Mouse (Mus musculus) CH12.LX (cell line): ENCODE measurements around the gene Ankrd28. TPM values are rescaled to one million over a fixed set of nuclear protein-coding genes. Genes with fewer than 3 reads are reported as not detected.

Source experiments
- DNase-seq: peaks from one replicate; pipeline ENCODE4 v3.0.0-alpha.2; 2013; ENCODE audit errors: extremely low read depth
- H3K27ac ChIP-seq: 2 replicates; pipeline ENCODE4 v1.5.1; 2012; ENCODE audit warnings: low read depth, mild to moderate bottlenecking, control low read depth, moderate library complexity; ENCODE audit not compliant: insufficient read depth
- H3K27me3 ChIP-seq: replicated peaks from 2 replicates; pipeline ENCODE3; 2012; ENCODE audit warnings: inconsistent platforms
- H3K36me3 ChIP-seq, 2 experiments: replicated peaks in 1 of 2; 2 replicates each; pipeline versions ENCODE3 to v1.6.1; 2012; ENCODE audit warnings: inconsistent platforms in 1 of 2, low read length in 1 of 2, mild to moderate bottlenecking in 1 of 2, mixed read lengths in 1 of 2, moderate library complexity in 1 of 2; ENCODE audit not compliant: control insufficient read depth in 1 of 2, insufficient read depth in 1 of 2
- H3K4me1 ChIP-seq, 2 experiments: 2 replicates each; pipeline ENCODE4 v1.6.1; 2012; ENCODE audit warnings: inconsistent platforms in 1 of 2, moderate library complexity in 1 of 2; ENCODE audit not compliant: insufficient read depth in 2 of 2, control insufficient read depth in 1 of 2
- H3K4me2 ChIP-seq: 2 replicates; pipeline ENCODE4 v1.6.1; 2012; ENCODE audit warnings: low read depth, mild to moderate bottlenecking, control low read depth; ENCODE audit not compliant: poor library complexity, insufficient read depth, severe bottlenecking
- H3K4me3 ChIP-seq, 3 experiments: fragments of 150-350 bp in 1 of 3; sonication (generic) in 1 of 3; replicated peaks in 1 of 3; 2 replicates each; pipeline versions ENCODE3 to v1.5.1; 2011 to 2012; ENCODE audit warnings: low read depth in 2 of 3, low read length in 2 of 3, mild to moderate bottlenecking in 2 of 3, moderate library complexity in 2 of 3, control low read depth in 1 of 3, improper control_type of control experiment in 1 of 3, inconsistent platforms in 1 of 3, mixed read lengths in 1 of 3; ENCODE audit not compliant: poor library complexity in 1 of 3
- H3K79me2 ChIP-seq: replicated peaks from 2 replicates; pipeline ENCODE4 v1.6.1; 2012; ENCODE audit warnings: mild to moderate bottlenecking, moderate library complexity; ENCODE audit not compliant: control insufficient read depth, poor library complexity, insufficient read depth, severe bottlenecking; ENCODE audit errors: extremely low read depth
- H3K9ac ChIP-seq: 2 replicates; pipeline ENCODE4 v1.6.1; 2012; ENCODE audit warnings: low read depth, mild to moderate bottlenecking, control low read depth, moderate library complexity; ENCODE audit not compliant: insufficient read depth
- H3K9me3 ChIP-seq: replicated peaks from 2 replicates; pipeline ENCODE3; 2012; ENCODE audit warnings: low read length, inconsistent platforms, mixed read lengths
- BHLHE40 ChIP-seq: IDR thresholded peaks from 2 replicates; pipeline ENCODE4 v1.6.1; 2011; ENCODE audit warnings: mild to moderate bottlenecking, low read depth, low read length, improper control_type of control experiment
- CHD1 ChIP-seq: IDR thresholded peaks from 2 replicates; pipeline ENCODE4 v1.6.1; 2012; ENCODE audit warnings: low read depth, low read length, improper control_type of control experiment, inconsistent platforms
- CHD2 ChIP-seq: IDR thresholded peaks from 2 replicates; pipeline ENCODE4 v1.6.1; 2011; ENCODE audit warnings: low read length, improper control_type of control experiment
- CTCF ChIP-seq, 2 experiments: IDR thresholded peaks in 1 of 2; conservative IDR thresholded peaks in 1 of 2; 2 replicates each; pipeline ENCODE4 v1.5.1; 2011 to 2012; ENCODE audit warnings: low read depth in 2 of 2, low read length in 2 of 2, improper control_type of control experiment in 1 of 2, inconsistent platforms in 1 of 2, mild to moderate bottlenecking in 1 of 2, moderate library complexity in 1 of 2
- HCFC1 ChIP-seq: IDR thresholded peaks from 2 replicates; pipeline ENCODE4 v1.6.1; 2012; ENCODE audit warnings: low read depth, mild to moderate bottlenecking, inconsistent platforms, low read length, improper control_type of control experiment
- KAT2A ChIP-seq: IDR thresholded peaks from 2 replicates; pipeline ENCODE4 v1.6.1; 2012; ENCODE audit warnings: low read length, improper control_type of control experiment, inconsistent platforms; ENCODE audit not compliant: insufficient replicate concordance
- MAFK ChIP-seq: IDR thresholded peaks from 2 replicates; pipeline ENCODE4 v1.6.1; 2011; ENCODE audit warnings: low read length, improper control_type of control experiment; ENCODE audit not compliant: insufficient replicate concordance
- MAX ChIP-seq: IDR thresholded peaks from 2 replicates; pipeline ENCODE4 v1.6.1; 2011; ENCODE audit warnings: low read length, improper control_type of control experiment
- MAZ ChIP-seq: IDR thresholded peaks from 2 replicates; pipeline ENCODE4 v1.6.1; 2012; ENCODE audit warnings: low read depth, mild to moderate bottlenecking, inconsistent platforms, low read length, improper control_type of control experiment, moderate library complexity
- MYC ChIP-seq: IDR thresholded peaks from 2 replicates; pipeline ENCODE4 v1.6.1; 2011; ENCODE audit warnings: low read depth, mild to moderate bottlenecking, improper control_type of control experiment, low read length
- NELFE ChIP-seq: IDR thresholded peaks from 2 replicates; pipeline ENCODE4 v1.6.1; 2011; ENCODE audit warnings: low read depth, low read length, improper control_type of control experiment
- NRF1 ChIP-seq: IDR thresholded peaks from 2 replicates; pipeline ENCODE4 v1.6.1; 2014; ENCODE audit warnings: low read depth, mild to moderate bottlenecking, inconsistent platforms, low read length, improper control_type of control experiment, moderate library complexity
- RAD21 ChIP-seq: IDR thresholded peaks from 2 replicates; pipeline ENCODE4 v1.6.1; 2011; ENCODE audit warnings: low read depth, mild to moderate bottlenecking, low read length, improper control_type of control experiment, moderate library complexity
- RCOR1 ChIP-seq: conservative IDR thresholded peaks from 2 replicates; pipeline ENCODE4 v1.6.1; 2012; ENCODE audit warnings: low read depth, mild to moderate bottlenecking, inconsistent platforms, low read length, improper control_type of control experiment
- SIN3A ChIP-seq: IDR thresholded peaks from 2 replicates; pipeline ENCODE4 v1.6.1; 2012; ENCODE audit warnings: low read length, improper control_type of control experiment, inconsistent platforms
- SMC3 ChIP-seq: IDR thresholded peaks from 2 replicates; pipeline ENCODE4 v1.6.1; 2011; ENCODE audit warnings: low read depth, low read length, improper control_type of control experiment
- TBP ChIP-seq: conservative IDR thresholded peaks from 2 replicates; pipeline ENCODE4 v1.6.1; 2011; ENCODE audit warnings: low read depth, low read length, improper control_type of control experiment
- TCF12 ChIP-seq: IDR thresholded peaks from 2 replicates; pipeline ENCODE4 v1.6.1; 2014; ENCODE audit warnings: low read depth, mild to moderate bottlenecking, inconsistent platforms, low read length, improper control_type of control experiment
- USF1 ChIP-seq: IDR thresholded peaks from 2 replicates; pipeline ENCODE4 v1.6.1; 2014; ENCODE audit warnings: low read depth, mild to moderate bottlenecking, inconsistent platforms, low read length, improper control_type of control experiment
- USF2 ChIP-seq: conservative IDR thresholded peaks from 2 replicates; pipeline ENCODE4 v1.6.1; 2011; ENCODE audit warnings: low read depth, low read length, improper control_type of control experiment
- ZC3H11A ChIP-seq: IDR thresholded peaks from 2 replicates; pipeline ENCODE4 v1.6.1; 2012; ENCODE audit warnings: low read depth, mild to moderate bottlenecking, inconsistent platforms, low read length, improper control_type of control experiment
- ZKSCAN1 ChIP-seq: IDR thresholded peaks from 2 replicates; pipeline ENCODE4 v1.6.1; 2012; ENCODE audit warnings: low read depth, inconsistent platforms, low read length, improper control_type of control experiment, borderline replicate concordance
- ZNF384 ChIP-seq: IDR thresholded peaks from 2 replicates; pipeline ENCODE4 v1.6.1; 2012; ENCODE audit warnings: low read depth, low read length, improper control_type of control experiment, inconsistent platforms
- dilution Hi-C: fragments of 300-500 bp; cut with MboI; formaldehyde crosslinking; loops from 2 replicates; pipeline ENCODE4 v1.14.3; 2020; ENCODE audit warnings: low sequenced_read_pairs; ENCODE audit not compliant: extremely low pct_unique_long_range_greater_than_20kb, extremely low pct_ligation_motif_present
- in situ Hi-C: fragments of 300-500 bp; cut with MboI; formaldehyde crosslinking; loops from 3 replicates; pipeline ENCODE4 v1.14.3; 2019; ENCODE audit warnings: low sequenced_read_pairs, low pct_ligation_motif_present, low pct_unique_long_range_greater_than_20kb, mixed read lengths
- polyA plus RNA-seq: library from polyadenylated mRNA; unstranded; fragments of >175 nt; gene quantifications from 2 replicates; pipeline ENCODE4 v1.2.1, GENCODE M21; 2012; ENCODE audit warnings: low read depth; ENCODE audit not compliant: insufficient read length
- total RNA-seq, 2 experiments: library from RNA; depleted of rRNA; stranded (reverse); fragments of 300-350 nt in 1 of 2; fragments of >200 nt in 1 of 2; gene quantifications; 2 replicates each; pipeline ENCODE4 v1.2.3; 2012 to 2014

The Ankrd28 gene
- total and polyA plus RNA-seq, 3 experiments, result 7.3 to 15.0 (median 14.9) TPM

DNA sequence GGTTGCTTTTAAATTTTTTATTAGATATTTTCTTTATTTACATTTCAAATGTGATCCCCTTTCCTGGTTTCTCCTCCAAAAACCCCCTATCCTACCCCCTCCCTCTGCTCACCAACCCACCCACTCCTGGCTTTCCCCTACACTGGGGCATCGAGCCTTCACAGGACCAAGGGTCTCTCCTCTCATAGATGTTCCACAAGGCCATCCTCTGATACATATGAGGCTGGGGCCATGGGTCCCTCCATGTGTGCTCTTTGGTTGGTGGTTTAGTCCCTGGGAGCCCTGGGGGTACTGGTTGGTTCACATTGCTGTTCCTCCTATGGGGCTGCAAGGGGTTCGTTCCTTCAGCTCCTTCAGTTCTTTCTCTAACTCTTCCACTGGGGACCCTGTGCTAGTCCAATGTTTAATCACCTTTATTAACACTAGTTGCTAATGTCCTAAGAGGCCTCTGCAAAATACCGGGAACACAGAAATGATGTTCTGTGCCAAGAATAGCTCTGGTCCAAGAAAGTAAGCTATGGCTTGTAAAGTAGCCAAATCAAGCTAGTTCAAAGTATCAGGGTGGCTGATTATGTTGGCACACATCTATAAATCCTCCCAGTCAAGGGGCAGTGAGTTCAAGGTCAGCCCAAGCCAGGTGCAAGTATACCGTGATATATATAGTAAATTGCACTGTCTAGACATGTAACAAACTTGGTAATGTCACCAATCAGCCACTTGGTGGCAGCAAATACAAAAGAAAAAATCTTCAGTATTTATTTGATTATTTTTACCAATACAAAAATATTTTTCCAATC is 36.3 kb downstream of the Ankrd28 start (continued):
- TF ChIP-seq USF1 (no peak), CHD2 (no peak), NELFE (no peak), HCFC1 (no peak), KAT2A (no peak), MYC (no peak), CHD1 (no peak), ZC3H11A (peak; percentile 17; the same call in 1 of the 2 replicates), MAFK (no peak), RCOR1 (no peak), RAD21 (peak; percentile 86), SIN3A (no peak), NRF1 (no peak), TBP (no peak), ZNF384 (no peak), TCF12 (no peak), BHLHE40 (no peak), USF2 (no peak), CTCF (conservative IDR thresholded peaks at IDR 0.05 in 1 of 2, IDR thresholded peaks at IDR 0.05 in 1 of 2; ENCODE audit: low read depth in 2 of 2, low read length in 2 of 2) (peak; percentile 34 to 82; a peak in 2 of 4 replicates), ZKSCAN1 (no peak), MAZ (no peak)
- TF ChIP-seq, all 38 proteins: peak for 5

GRCm38 (mm10) chr14:31790797-31791196 is 39.7 kb downstream of the Ankrd28 start:
- peak; percentile 44 for DNase-seq

More at GRCm38 (mm10) chr14:31790797-31791196, 39.7 kb downstream of the Ankrd28 start:
- Histone ChIP-seq H3K27ac (no peak overlapping the region), H3K9me3 (no peaks in the 10 kb centered on the region), H3K27me3 (no peaks in the 10 kb centered on the region), H3K4me3 (no peak overlapping the region), H3K79me2 (no peaks in the 10 kb centered on the region), H3K36me3 (no peaks in the 10 kb centered on the region), H3K4me1 (peaks cover 0 to 15% of the 10 kb centered on the region in 2 experiments; a peak in 1 of 4 replicates), H3K4me2 (no peak overlapping the region), H3K9ac (no peak overlapping the region)
- in situ Hi-C loops (loop anchor here (5.0 kb wide), 1 partner anchor 297 kb away; the partner anchor contains the start of genes Dph3 and Oxnad1), dilution Hi-C loops (no loop called here)
- TF ChIP-seq MYC (no peak), RAD21 (peak; percentile 89), KAT2A (no peak), ZC3H11A (peak; percentile 57), MAX (no peak), CTCF (conservative IDR thresholded peaks at IDR 0.05 in 1 of 2, IDR thresholded peaks at IDR 0.05 in 1 of 2; ENCODE audit: low read depth in 2 of 2, low read length in 2 of 2) (peak; percentile 28 to 84), ZNF384 (peak; percentile 97), USF2 (no peak), HCFC1 (no peak), SMC3 (peak; percentile 84), MAZ (no peak)
